Mouse (Mus musculus) embryonic facial prominence, embryonic 14.5 days (tissue): ENCODE results near the gene Tcap. TPM values are rescaled to one million over a fixed set of nuclear protein-coding genes. Genes with fewer than 3 reads are reported as not detected.

ENCODE experiments used
- ATAC-seq: fragments of 200-750 bp; cut with Nextera tagmentation; 2 replicates; pipeline ENCODE4 v1.8.0; 2017; ENCODE audit warnings: low read depth, moderate number of reproducible peaks, moderate TSS enrichment
- DNase-seq: peaks from one replicate; pipeline ENCODE4 v3.0.0-alpha.2; 2015; ENCODE audit warnings: low spot score
- H3K27ac ChIP-seq: fragments of 300-500 bp; sonication (generic); replicated peaks from 2 replicates; pipeline ENCODE4 v1.5.1; 2014; ENCODE audit warnings: low read depth, mild to moderate bottlenecking, low read length, moderate library complexity
- H3K27me3 ChIP-seq: fragments of 300-500 bp; sonication (generic); replicated peaks from 2 replicates; pipeline ENCODE4 v1.6.1; 2014; ENCODE audit warnings: low read length; ENCODE audit not compliant: control insufficient read depth, insufficient read depth
- H3K36me3 ChIP-seq: fragments of 300-500 bp; sonication (generic); 2 replicates; pipeline ENCODE4 v1.6.1; 2014; ENCODE audit warnings: low read length, mixed read lengths; ENCODE audit not compliant: control insufficient read depth, insufficient read depth
- H3K4me1 ChIP-seq: fragments of 300-500 bp; sonication (generic); 2 replicates; pipeline ENCODE4 v1.6.1; 2014; ENCODE audit warnings: antibody characterized with exemption, low read length; ENCODE audit not compliant: control insufficient read depth, insufficient read depth
- H3K4me2 ChIP-seq: fragments of 300-500 bp; sonication (generic); 2 replicates; pipeline ENCODE4 v1.6.1; 2014; ENCODE audit warnings: low read depth, mild to moderate bottlenecking, low read length, moderate library complexity, mixed read lengths
- H3K4me3 ChIP-seq: fragments of 300-500 bp; sonication (generic); 2 replicates; pipeline ENCODE4 v1.5.1; 2014; ENCODE audit warnings: low read depth, mild to moderate bottlenecking, low read length
- H3K9ac ChIP-seq: fragments of 300-500 bp; sonication (generic); 2 replicates; pipeline ENCODE4 v1.6.1; 2014; ENCODE audit warnings: low read depth, mild to moderate bottlenecking, low read length, moderate library complexity, mixed read lengths
- H3K9me3 ChIP-seq: fragments of 300-500 bp; sonication (generic); 2 replicates; pipeline ENCODE4 v1.6.1; 2016; ENCODE audit warnings: low read length; ENCODE audit not compliant: control insufficient read depth
- WGBS: fragments of 180-500 bp; shearing (Covaris S2); extraction: QIAGEN DNeasy Blood & Tissue Kit; methylation state at CpG from one replicate; pipeline ENCODE4 v1.1.7; 2014; 5-methylcytosine and 5-hydroxymethylcytosine counted together
- polyA plus RNA-seq: library from polyadenylated mRNA; unstranded; fragments of >200 nt; fragmentation: Nextera tagmentation; extraction: Ambion mirVana; gene quantifications from 2 replicates; pipeline ENCODE4 v1.2.1, GENCODE M21; 2014

Tcap gene
- polyA plus RNA-seq, 1 experiment from 2014 or later = 27.7 TPM

DNA sequence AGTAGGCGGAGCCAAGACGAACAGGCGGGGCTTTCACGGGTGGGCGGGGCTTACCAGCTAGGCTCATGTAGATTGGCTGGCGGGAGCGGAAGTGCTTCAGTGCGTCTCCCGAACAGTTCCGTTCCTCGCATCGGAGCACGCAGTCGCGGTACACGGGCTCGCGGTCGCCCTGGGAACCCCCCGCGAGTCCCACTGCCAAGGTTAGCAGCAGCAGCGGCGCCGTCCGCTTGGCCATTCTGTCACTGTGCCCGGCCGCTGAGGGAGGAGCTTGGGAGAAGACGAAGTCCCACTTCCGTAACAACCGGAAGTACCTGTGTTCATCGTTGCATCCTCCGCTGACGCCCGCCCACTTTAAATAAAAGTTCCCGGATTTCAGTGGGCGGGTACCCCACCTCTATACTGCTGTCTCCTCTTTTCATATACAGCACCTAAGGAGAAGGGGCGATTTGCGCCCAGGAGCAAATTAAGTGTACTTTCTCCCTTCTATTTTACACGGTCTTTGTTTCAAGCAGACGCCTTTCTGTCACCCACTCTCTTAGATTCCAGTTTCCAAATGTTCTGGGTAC lies 16.6 kb downstream of the Tcap start, which contains the start of gene Pgap3:
Gene Pgap3 (minus strand): TSS at position 330 of the 566 bp plus-strand sequence.
- H3K4me1 ChIP-seq = peaks cover 5% of the 10 kb centered on the region; the same call in 1 of the 2 replicates
- H3K4me2 ChIP-seq = peak within 1 kb of the TSS; percentile 80
- DNase-seq (peak; percentile 97), ATAC-seq (peak; percentile 94)
- H3K9me3 ChIP-seq = no peaks in the 10 kb centered on the region
- H3K4me3 ChIP-seq = peak within 1 kb of the TSS; percentile 73
- no peaks in the 10 kb centered on the region for H3K36me3 ChIP-seq
- WGBS = under 1% methylated on average over 36 of the region's 40 CpGs
- H3K9ac ChIP-seq = peak within 1 kb of the TSS; percentile 73
- peak within 1 kb of the TSS; percentile 96 for H3K27ac ChIP-seq
- H3K27me3 ChIP-seq = peaks cover 3% of the 10 kb centered on the region; the same call in 1 of the 2 replicates

DNA sequence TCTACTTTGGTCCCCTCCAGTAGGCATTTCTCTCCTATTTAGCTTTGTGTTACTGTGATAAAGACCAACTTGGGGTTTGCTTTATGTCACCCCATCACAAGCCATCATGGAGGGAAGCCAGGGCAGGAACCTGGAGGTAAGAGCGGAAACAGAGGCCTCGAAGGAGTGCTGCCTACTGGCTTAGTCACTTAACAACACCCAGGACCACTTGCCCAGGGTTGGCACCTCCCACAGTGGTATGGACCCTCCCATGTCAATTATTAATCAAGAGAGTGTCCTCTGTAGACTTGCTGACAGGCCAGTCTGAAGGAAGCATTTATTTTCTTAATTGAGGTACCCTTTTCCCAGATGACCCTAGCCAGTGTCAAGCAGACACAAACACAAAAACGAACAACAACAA lies 17.2 kb downstream of the Tcap start:
- Histone ChIP-seq H3K9ac (peak overlapping the region; percentile 73), H3K4me3 (peak overlapping the region; percentile 73), H3K4me2 (peak overlapping the region; percentile 80), H3K27ac (peak overlapping the region; percentile 96), H3K36me3 (no peaks in the 10 kb centered on the region), H3K4me1 (peaks cover 5% of the 10 kb centered on the region; the same call in 1 of the 2 replicates), H3K9me3 (no peaks in the 10 kb centered on the region), H3K27me3 (peaks cover 3% of the 10 kb centered on the region; the same call in 1 of the 2 replicates)
- no peak for ATAC-seq
- 57% methylated on average over 3 of the region's 3 CpGs for WGBS
- DNase-seq = no peak

GRCm38 (mm10) chr11:98406621-98407020 lies 23.0 kb downstream of the Tcap start:
- Histone ChIP-seq H3K4me1 (peaks cover 10% of the 10 kb centered on the region), H3K4me3 (no peak overlapping the region), H3K9ac (no peak overlapping the region), H3K4me2 (no peak overlapping the region), H3K27ac (no peak overlapping the region), H3K9me3 (no peaks in the 10 kb centered on the region), H3K27me3 (peaks cover 3% of the 10 kb centered on the region; the same call in 1 of the 2 replicates), H3K36me3 (no peaks in the 10 kb centered on the region)
- 60% methylated on average over 6 of the region's 6 CpGs for WGBS
- DNase-seq = no peak
- no peak for ATAC-seq

- 48% methylated on average over 8 of the region's 8 CpGs for WGBS
These were observed 25.3 kb downstream of the Tcap start for GRCm38 (mm10) chr11:98408872-98409271.

GRCm38 (mm10) chr11:98409341-98409822 lies 25.8 kb downstream of the Tcap start:
- H3K27me3 ChIP-seq = no peaks in the 10 kb centered on the region
- H3K4me2 ChIP-seq = peak overlapping the region; percentile 35
- DNase-seq = peak; percentile 75
- peaks cover 21% of the 10 kb centered on the region for H3K4me1 ChIP-seq
- H3K9me3 ChIP-seq = no peaks in the 10 kb centered on the region
- H3K36me3 ChIP-seq = no peaks in the 10 kb centered on the region
- peak overlapping the region; percentile 18 for H3K4me3 ChIP-seq
- peak; percentile 42 for ATAC-seq
- WGBS = under 1% methylated on average over 8 of the region's 10 CpGs
- H3K27ac ChIP-seq = peak overlapping the region; percentile 71
- H3K9ac ChIP-seq = peak overlapping the region; percentile 48

More at GRCm38 (mm10) chr11:98408872-98409271, 25.3 kb downstream of the Tcap start:
- Histone ChIP-seq H3K27ac (peak overlapping the region; percentile 71), H3K4me2 (peak overlapping the region; percentile 35), H3K27me3 (no peaks in the 10 kb centered on the region), H3K9me3 (no peaks in the 10 kb centered on the region), H3K36me3 (no peaks in the 10 kb centered on the region), H3K9ac (peak overlapping the region; percentile 48), H3K4me1 (peaks cover 18% of the 10 kb centered on the region), H3K4me3 (peak overlapping the region; percentile 18)
- no peak for DNase-seq
- ATAC-seq = no peak

- Histone ChIP-seq H3K4me1 (peaks cover 24% of the 10 kb centered on the region), H3K36me3 (0 out of 2 replicates have a peak, but pooled peaks cover 4% of the 10 kb centered on the region), H3K9ac (peak within 1 kb of the TSS; percentile 92), H3K4me3 (peak within 1 kb of the TSS; percentile 95), H3K27me3 (no peaks in the 10 kb centered on the region), H3K27ac (peak within 1 kb of the TSS; percentile 98), H3K4me2 (peak within 1 kb of the TSS; percentile 73), H3K9me3 (no peaks in the 10 kb centered on the region)
- peak; percentile 90 for ATAC-seq
- peak; percentile 94 for DNase-seq
- 0% methylated on average over 14 of the region's 49 CpGs for WGBS
These were observed 28.7 kb downstream of the Tcap start, which contains the start of gene Erbb2 for GRCm38 (mm10) chr11:98412273-98412796. Gene Erbb2 (plus strand): TSS chr11:98412470.

GRCm38 (mm10) chr11:98412797-98413301 lies 29.2 kb downstream of the Tcap start:
- peak overlapping the region; percentile 98 for H3K27ac ChIP-seq
- 0 out of 2 replicates have a peak, but pooled peaks cover 4% of the 10 kb centered on the region for H3K36me3 ChIP-seq
- 0% methylated on average over 21 of the region's 40 CpGs for WGBS
- H3K9ac ChIP-seq = peak overlapping the region; percentile 92
- H3K4me1 ChIP-seq = peaks cover 24% of the 10 kb centered on the region
- H3K4me2 ChIP-seq = peak overlapping the region; percentile 73
- no peaks in the 10 kb centered on the region for H3K9me3 ChIP-seq
- peak; percentile 69 for ATAC-seq
- H3K27me3 ChIP-seq = no peaks in the 10 kb centered on the region
- peak overlapping the region; percentile 95 for H3K4me3 ChIP-seq
- DNase-seq = peak; percentile 81

DNA sequence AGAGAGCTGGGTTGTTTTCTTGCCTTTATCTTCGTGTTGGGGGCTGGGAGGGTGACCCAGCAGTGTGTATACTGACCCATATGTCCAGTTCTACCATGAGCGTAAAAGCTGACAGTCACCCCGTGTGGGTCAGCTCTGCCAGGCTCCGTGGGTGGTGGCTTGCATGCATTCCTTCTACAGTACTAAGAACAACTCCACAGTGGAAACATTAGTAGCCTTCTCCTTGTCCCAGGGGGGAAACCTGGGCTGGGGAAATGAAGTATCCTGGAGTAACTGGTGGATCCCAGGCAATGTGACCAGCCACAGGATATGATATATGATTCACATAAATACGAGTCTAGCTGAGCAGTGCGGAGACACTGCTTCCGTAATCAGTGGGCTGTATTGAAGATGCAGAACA lies 30.1 kb downstream of the Tcap start:
- H3K4me1 ChIP-seq = peaks cover 23% of the 10 kb centered on the region
- H3K36me3 ChIP-seq = 0 out of 2 replicates have a peak, but pooled peaks cover 4% of the 10 kb centered on the region
- H3K27me3 ChIP-seq = no peaks in the 10 kb centered on the region
- peak overlapping the region; percentile 95 for H3K4me3 ChIP-seq
- H3K9ac ChIP-seq = peak overlapping the region; percentile 92
- 13% methylated on average over 7 of the region's 7 CpGs for WGBS
- no peaks in the 10 kb centered on the region for H3K9me3 ChIP-seq
- H3K4me2 ChIP-seq = peak overlapping the region; percentile 73
- DNase-seq (no peak), ATAC-seq (no peak)
- peak overlapping the region; percentile 98; the same call in 1 of the 2 replicates for H3K27ac ChIP-seq
